Mouse (Mus musculus): ENCODE results near the gene Pecam1.

DNA sequence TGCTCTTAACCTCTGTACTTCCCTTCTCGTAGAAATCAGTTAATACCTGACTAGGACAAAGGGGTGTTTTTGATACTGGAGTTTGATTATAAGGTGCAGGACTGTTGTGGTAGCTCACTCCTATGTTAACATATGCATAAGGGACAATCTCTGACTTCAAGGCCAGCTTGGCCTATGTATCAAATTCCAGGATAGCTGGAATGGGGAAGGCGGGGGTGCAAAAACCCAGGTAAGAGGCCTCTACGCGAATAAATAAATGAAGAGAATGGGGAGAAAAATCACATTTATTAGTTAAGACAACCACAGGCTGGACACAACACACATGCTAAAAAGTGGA, 29.6 kb upstream of the Pecam1 start:
- TF ChIP-seq GATA1 (IDR thresholded peaks at IDR 0.05; ENCODE audit: borderline replicate concordance, low read length): no peak
- TF ChIP-seq FLI1 (IDR thresholded peaks at IDR 0.05; ENCODE audit: low read length): no peak

Data from megakaryocyte, embryonic 14.5 days (primary cell).